Mouse (Mus musculus): ENCODE data around the gene Gm5134. TPM values are rescaled to one million over a fixed set of nuclear protein-coding genes. Genes with fewer than 3 reads are reported as not detected.
"Not testable (repeated sequence)": the region's sequence is repeated elsewhere in the genome, so short reads cannot be mapped to it uniquely, and the experiment has no call there.

The Gm5134 gene
- total RNA-seq, 2 experiments from 2014 or later = 0.14 TPM

- not testable (repeated sequence) for DNase-seq (ENCODE audit: low spot score in 2 of 2)
Measured at GRCm38 (mm10) chr10:75994531-75995210, 40.4 kb downstream of the Gm5134 start.

DNA sequence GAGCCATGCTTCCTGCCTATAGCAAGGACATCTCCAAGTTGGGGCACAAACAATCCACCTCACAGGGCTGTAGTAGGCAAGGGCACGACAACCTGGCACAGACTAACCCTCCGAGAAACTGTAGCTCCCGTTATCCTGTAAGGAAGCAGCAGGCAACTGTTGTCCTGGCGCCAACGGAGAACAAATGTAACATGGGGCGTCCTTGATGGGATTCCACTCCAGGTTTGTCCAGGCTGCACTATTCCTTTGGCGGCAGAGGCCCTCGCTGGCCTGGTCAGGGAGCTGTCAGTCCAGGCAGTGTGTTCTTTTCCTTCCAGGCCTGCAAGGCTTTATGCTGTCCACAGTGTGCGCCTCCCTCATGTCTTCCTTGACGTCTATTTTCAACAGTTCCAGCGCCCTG lies 41.1 kb downstream of the Gm5134 start:
- DNase-seq (ENCODE audit: low spot score in 2 of 2) = no peak

- DNase-seq (ENCODE audit: low spot score in 2 of 2) = no peak
Measured at GRCm38 (mm10) chr10:75996315-75996714, 42.0 kb downstream of the Gm5134 start.

DNA sequence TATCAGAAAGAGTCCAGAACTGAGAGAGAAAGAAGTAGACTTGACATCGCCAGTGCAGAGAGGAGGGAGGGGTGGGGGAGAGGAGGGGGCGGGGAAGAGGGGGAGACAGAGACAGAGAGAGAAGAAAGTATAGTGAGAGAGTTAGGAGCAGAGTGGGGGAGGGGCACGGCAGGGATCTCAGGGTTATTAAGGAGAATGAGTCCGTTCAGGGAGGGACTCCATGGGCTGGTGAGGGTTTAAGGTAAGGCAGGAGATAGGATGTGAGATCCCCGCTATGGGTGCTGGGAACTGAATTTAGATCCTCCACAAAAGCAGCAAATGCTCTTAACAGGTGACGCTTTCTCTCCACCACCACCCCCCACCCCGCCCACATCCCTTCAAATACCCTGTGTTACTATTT lies 46.8 kb downstream of the Gm5134 start:
- no peak for DNase-seq (ENCODE audit: low spot score in 2 of 2)

- no peak for DNase-seq (ENCODE audit: low spot score in 2 of 2)
Measured at GRCm38 (mm10) chr10:76002101-76002521, 47.8 kb downstream of the Gm5134 start.

- DNase-seq (ENCODE audit: low spot score in 2 of 2) = no peak
Measured at GRCm38 (mm10) chr10:76002615-76003014, 48.3 kb downstream of the Gm5134 start.

DNA sequence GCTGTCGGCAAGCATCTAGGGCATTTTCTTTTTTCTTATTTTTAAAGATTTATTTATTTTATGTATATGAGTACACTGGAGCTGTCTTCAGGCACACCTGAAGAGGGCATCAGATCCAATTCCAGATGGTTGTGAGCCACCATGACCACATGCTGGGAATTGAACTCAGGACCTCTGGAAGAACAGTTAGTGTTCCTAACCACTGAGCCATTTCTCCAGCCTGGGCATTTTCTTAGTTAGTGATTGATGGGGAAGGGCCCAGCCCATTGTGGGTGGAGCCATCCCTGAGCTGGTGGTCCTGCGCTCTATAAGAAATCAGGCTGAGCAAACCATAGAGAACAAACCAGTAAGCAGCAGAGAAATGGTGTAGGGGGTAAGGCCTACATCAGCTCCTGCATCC lies 48.9 kb downstream of the Gm5134 start:
- DNase-seq (ENCODE audit: low spot score in 2 of 2) = no peak

DNA sequence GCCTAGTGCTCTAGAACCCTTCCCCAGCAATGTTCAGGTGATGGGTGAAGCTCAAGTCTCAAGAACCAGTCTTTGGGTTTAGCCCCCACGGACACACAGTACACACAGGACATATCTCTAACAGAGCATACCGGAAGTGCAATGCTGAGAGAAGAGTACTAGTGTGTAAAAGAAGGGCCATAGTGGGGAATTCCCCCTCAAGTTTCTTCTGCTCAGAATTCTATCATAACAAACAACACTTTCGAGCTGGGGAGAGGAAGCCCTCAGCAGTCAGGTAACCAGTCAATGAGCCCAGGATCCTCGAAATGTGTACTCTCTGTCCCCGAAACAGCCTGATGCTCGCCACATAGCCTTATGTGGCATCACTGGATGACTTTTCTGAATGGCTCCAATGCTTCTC lies 52.1 kb downstream of the Gm5134 start:
- no peak for DNase-seq (ENCODE audit: low spot score in 2 of 2)

DNA sequence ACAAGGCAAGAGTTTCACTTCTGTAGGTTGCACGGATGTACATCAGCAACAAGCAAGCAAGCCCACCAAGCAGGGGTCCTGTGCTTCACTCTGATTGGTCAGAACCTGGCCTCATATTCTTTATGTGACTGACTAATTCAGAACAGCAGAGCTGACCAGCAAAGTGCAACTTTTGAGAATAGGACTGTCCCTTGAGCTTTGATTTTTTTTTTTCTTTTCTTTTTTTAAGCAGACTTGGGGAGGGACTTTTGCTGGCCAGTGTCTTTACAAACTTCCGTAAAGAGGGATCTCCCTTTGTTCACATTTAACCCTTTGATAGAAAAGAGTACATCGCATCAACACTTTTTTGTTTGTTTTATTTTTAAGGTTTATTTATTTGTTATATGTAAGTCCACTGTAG lies 55.5 kb downstream of the Gm5134 start:
- DNase-seq (ENCODE audit: low spot score in 2 of 2) = no peak

GRCm38 (mm10) chr10:76012922-76013321 lies 58.6 kb downstream of the Gm5134 start:
- DNase-seq (ENCODE audit: low spot score in 2 of 2) = no peak

- DNase-seq (ENCODE audit: low spot score in 2 of 2) = no peak
Measured at GRCm38 (mm10) chr10:76016886-76017285, 62.6 kb downstream of the Gm5134 start.

GRCm38 (mm10) chr10:76021728-76022127 lies 67.4 kb downstream of the Gm5134 start:
- no peak for DNase-seq (ENCODE audit: low spot score in 2 of 2)

- DNase-seq (ENCODE audit: low spot score in 2 of 2) = no peak
Measured at GRCm38 (mm10) chr10:76023921-76024320, 69.6 kb downstream of the Gm5134 start.

- DNase-seq (ENCODE audit: low spot score in 2 of 2) = no peak
Measured at GRCm38 (mm10) chr10:76025470-76026190, 71.3 kb downstream of the Gm5134 start.

GRCm38 (mm10) chr10:76027127-76028015 lies 73.1 kb downstream of the Gm5134 start:
- DNase-seq (ENCODE audit: low spot score in 2 of 2) = no peak

- DNase-seq (ENCODE audit: low spot score in 2 of 2) = no peak
Measured at GRCm38 (mm10) chr10:76028016-76028366, 73.7 kb downstream of the Gm5134 start.

DNA sequence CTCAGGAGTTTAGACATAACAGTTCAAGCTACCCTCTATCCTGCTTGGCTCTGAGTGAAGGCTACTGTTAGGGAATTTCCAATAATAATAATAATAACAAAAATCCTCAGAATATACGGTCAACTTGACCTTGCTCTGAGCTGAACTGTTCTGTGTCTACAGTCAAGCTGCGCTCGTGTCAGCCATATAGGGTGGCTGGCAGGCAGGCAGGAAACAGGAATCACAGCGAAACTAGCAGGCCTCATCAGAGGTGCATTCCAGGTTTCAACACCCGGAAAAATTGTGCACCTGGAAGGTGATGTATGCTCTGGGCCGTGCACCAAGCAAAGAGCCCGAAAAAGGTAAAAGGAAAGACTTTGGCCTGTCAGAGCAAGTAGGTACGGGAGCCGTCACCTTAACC lies 74.1 kb downstream of the Gm5134 start:
- DNase-seq (ENCODE audit: low spot score in 2 of 2) = no peak

- DNase-seq (ENCODE audit: low spot score in 2 of 2) = no peak
Measured at GRCm38 (mm10) chr10:76029276-76029675, 75.0 kb downstream of the Gm5134 start.

DNA sequence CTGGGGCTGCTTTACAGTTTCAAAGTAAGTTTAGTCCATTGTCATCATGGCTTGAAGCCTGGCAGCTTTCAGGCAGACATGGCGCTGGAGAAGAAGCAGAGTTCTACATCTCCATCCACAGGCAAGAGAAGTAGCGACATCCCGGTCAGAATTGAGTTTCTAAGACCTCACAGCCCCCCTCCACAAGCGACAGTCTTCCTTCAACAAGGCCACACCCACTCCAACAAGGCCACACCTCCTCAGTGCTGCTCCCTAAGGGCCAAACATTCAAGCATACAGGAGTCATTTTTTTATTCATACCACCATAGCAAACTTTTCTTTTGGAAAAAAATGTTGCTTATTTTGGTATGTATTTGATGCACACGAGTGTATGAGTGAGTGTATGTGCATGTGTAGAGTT lies 76.2 kb downstream of the Gm5134 start:
- no peak for DNase-seq (ENCODE audit: low spot score in 2 of 2)

- DNase-seq (ENCODE audit: low spot score in 2 of 2) = no peak
Measured at GRCm38 (mm10) chr10:76031511-76032401, 77.4 kb downstream of the Gm5134 start.

Measured in adrenal gland, postnatal 4 days (tissue).